Mouse (Mus musculus) C2C12 (cell line): ENCODE data around the gene Cabcoco1.

Experiments
- CEBPB ChIP-seq: IDR thresholded peaks from one replicate; pipeline ENCODE4 v1.6.1; 2011; ENCODE audit warnings: low read depth, mild to moderate bottlenecking, control low read depth, moderate library complexity
- CTCF ChIP-seq: IDR thresholded peaks from one replicate; pipeline ENCODE4 v1.5.1; 2011; ENCODE audit not compliant: control insufficient read depth, insufficient read depth, insufficient read length
- FOSL1 ChIP-seq: IDR thresholded peaks from one replicate; pipeline ENCODE4 v1.8.0; 2011; ENCODE audit warnings: mild to moderate bottlenecking, low read length; ENCODE audit not compliant: poor library complexity, insufficient read depth, severe bottlenecking
- MAX ChIP-seq: IDR thresholded peaks from one replicate; pipeline ENCODE4 v1.6.1; 2011; ENCODE audit warnings: mild to moderate bottlenecking, control low read depth
- MYOD1 ChIP-seq: IDR thresholded peaks from one replicate; pipeline ENCODE4 v1.6.1; 2011; ENCODE audit warnings: low read depth; ENCODE audit not compliant: control insufficient read depth, insufficient read length
- USF1 ChIP-seq: IDR thresholded peaks from one replicate; pipeline ENCODE4 v1.6.1; 2011; ENCODE audit warnings: low read depth, mild to moderate bottlenecking, control low read depth, moderate library complexity

- no peak for TF ChIP-seq MAX
- no peak for TF ChIP-seq CTCF
- no peak for TF ChIP-seq FOSL1
- TF ChIP-seq USF1, result no peak
- no peak for TF ChIP-seq CEBPB
- TF ChIP-seq MYOD1, result no peak
Observed at GRCm38 (mm10) chr10:68388138-68388537, 153.6 kb downstream of the Cabcoco1 start.
